In the genomic region with DNA sequence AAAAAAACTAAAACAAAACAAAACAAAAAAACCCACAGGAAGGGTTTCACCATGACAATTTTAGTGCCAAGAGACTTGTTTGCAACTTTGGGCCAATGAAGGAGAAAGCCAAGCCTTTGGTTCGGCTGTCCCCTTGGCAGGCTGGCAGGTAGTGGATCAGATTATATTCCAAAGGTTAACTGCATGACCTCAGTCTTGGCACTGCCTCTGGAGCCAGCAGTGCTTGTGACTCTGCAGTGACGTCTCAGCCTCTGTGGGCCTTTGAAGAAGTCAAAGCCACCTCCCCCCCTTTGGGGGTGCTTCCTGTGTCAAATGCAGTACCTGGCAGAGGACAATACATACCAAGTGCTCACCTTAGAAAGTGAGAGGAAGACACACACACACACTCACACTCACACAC, we compare ENCODE assay signal across 10 mouse cellular contexts. TPM values are rescaled to one million over a fixed set of nuclear protein-coding genes. Genes with fewer than 3 reads are reported as not detected.
A peak's percentile ranks its signal among the peaks of the same experiment; 100 is the strongest.
DNase-seq lines count a peak whose midpoint lies in the region; ATAC-seq and TF ChIP-seq lines count a peak whose summit lies in the region.
"Had no signal": no experiment of that assay in that cellular context is flagged by ENCODE, and none has a peak within 500 bp of the region (broad histone marks: within the 10 kb centered on the region; RNA-seq: fewer than 3 reads in every experiment).

No protein-coding gene starts in this region.

- intact Hi-C loops in heart, adult 2 months (cut with DNase I): loop anchor here (2.0 kb wide), 1 partner anchor 19 kb away; no protein-coding TSS in a partner anchor
- intact Hi-C loops in heart, postnatal 14 days (cut with DNase I): loop anchor here (1.0 kb wide), 1 partner anchor 20 kb away; a partner anchor contains a TSS
- intact Hi-C loops in left cerebral cortex, postnatal 36 days (cut with DNase I): no loop called here

- H3K9ac ChIP-seq in heart, adult 2 months (ENCODE audit: low read depth, low read length): no peak overlapping the region
- no peak overlapping the region for H3K9ac ChIP-seq in heart, embryonic 11.5 days (ENCODE audit: low read depth, low read length)
- H3K9ac ChIP-seq in forebrain, postnatal 0 days: no peak overlapping the region
- H3K9ac ChIP-seq: limb, embryonic 15.5 days had no signal

- no peak for TF ChIP-seq POLR2A in heart, adult 2 months (IDR thresholded peaks at IDR 0.05; ENCODE audit: insufficient read depth, low read depth, low read length)

- peak; percentile 49 to 55 for DNase-seq in heart, adult 2 months
- peak; percentile 75 for DNase-seq in adrenal gland, postnatal 10 days
- DNase-seq in heart, postnatal 14 days: peak; percentile 38 to 52
- DNase-seq in naive thymus-derived CD4-positive, alpha-beta T cell, adult 2 months (ENCODE audit: low read depth): peak; percentile 78
- DNase-seq in left cerebral cortex, postnatal 36 days (ENCODE audit: low spot score in 2 of 2): no peak
- DNase-seq in layer of hippocampus, postnatal 10 days (ENCODE audit: low spot score in 2 of 2): no peak
- no peak for DNase-seq in forebrain, postnatal 0 days
- DNase-seq: retina, postnatal 1 day had no signal

- H3K27ac ChIP-seq in heart, adult 2 months: peak overlapping the region; percentile 9; the same call in 1 of the 2 replicates
- H3K27ac ChIP-seq in heart, embryonic 11.5 days (ENCODE audit: low read depth, low read length): no peak overlapping the region
- H3K27ac ChIP-seq in forebrain, postnatal 0 days (ENCODE audit: low read depth, low read length): no peak overlapping the region
- H3K27ac ChIP-seq: limb, embryonic 15.5 days had no signal

- no peaks in the 10 kb centered on the region for H3K27me3 ChIP-seq in heart, adult 2 months (ENCODE audit: control insufficient read depth, insufficient read depth, low read length)
- no peaks in the 10 kb centered on the region for H3K27me3 ChIP-seq in heart, embryonic 11.5 days (ENCODE audit: control insufficient read depth, insufficient read depth, low read length)
- H3K27me3 ChIP-seq in forebrain, postnatal 0 days (ENCODE audit: insufficient read depth, low read length): no peaks in the 10 kb centered on the region
- H3K27me3 ChIP-seq: limb, embryonic 15.5 days had no signal

- no peak overlapping the region for H3K4me3 ChIP-seq in heart, adult 2 months
- H3K4me3 ChIP-seq in heart, embryonic 11.5 days (ENCODE audit: low read depth, low read length): no peak overlapping the region
- H3K4me3 ChIP-seq in forebrain, postnatal 0 days (ENCODE audit: low read depth, low read length): no peak overlapping the region
- H3K4me3 ChIP-seq: limb, embryonic 15.5 days had no signal

- H3K4me1 ChIP-seq in heart, adult 2 months (ENCODE audit: control insufficient read depth, insufficient read depth, low read length): peaks cover 36% of the 10 kb centered on the region
- H3K4me1 ChIP-seq in heart, embryonic 11.5 days (ENCODE audit: control insufficient read depth, insufficient read depth, low read length): peaks cover 58% of the 10 kb centered on the region
- no peaks in the 10 kb centered on the region for H3K4me1 ChIP-seq in forebrain, postnatal 0 days (ENCODE audit: insufficient read depth)

- WGBS in heart, adult 2 months: 14% methylated on average over 2 of the region's 2 CpGs
- 33% methylated on average over 2 of the region's 2 CpGs for WGBS in heart, embryonic 11.5 days (ENCODE audit: insufficient replicate concordance)
- 43% methylated on average over 2 of the region's 2 CpGs for WGBS in forebrain, postnatal 0 days

- H3K9me3 ChIP-seq in heart, embryonic 11.5 days (replicated peaks; ENCODE audit: control insufficient read depth, low read length): no peaks in the 10 kb centered on the region
- no peaks in the 10 kb centered on the region for H3K9me3 ChIP-seq in forebrain, postnatal 0 days (ENCODE audit: low read length)
- H3K9me3 ChIP-seq: limb, embryonic 15.5 days had no signal

- TF ChIP-seq EP300 in heart, adult 2 months (IDR thresholded peaks at IDR 0.05; ENCODE audit: insufficient read depth, low read depth, low read length): 0 out of 2 replicates have a peak, but pooled peaks have one; percentile 15

- no peaks in the 10 kb centered on the region for H3K36me3 ChIP-seq in heart, adult 2 months (ENCODE audit: control insufficient read depth, insufficient read depth, low read length)
- H3K36me3 ChIP-seq in heart, embryonic 11.5 days (ENCODE audit: control insufficient read depth, insufficient read depth, low read length): no peaks in the 10 kb centered on the region
- no peaks in the 10 kb centered on the region for H3K36me3 ChIP-seq in forebrain, postnatal 0 days (ENCODE audit: insufficient read depth)
- H3K36me3 ChIP-seq: limb, embryonic 15.5 days had no signal

- no peak overlapping the region for H3K4me2 ChIP-seq in heart, embryonic 11.5 days
- H3K4me2 ChIP-seq in forebrain, postnatal 0 days (ENCODE audit: low read depth): no peak overlapping the region
- H3K4me2 ChIP-seq: limb, embryonic 15.5 days had no signal

- TF ChIP-seq CTCF in heart, adult 2 months (IDR thresholded peaks at IDR 0.05): no peak
- no peak for TF ChIP-seq CTCF in forebrain, postnatal 0 days (IDR thresholded peaks at IDR 0.05; ENCODE audit: low read depth)

- no peaks in the 10 kb centered on the region for H3K79me2 ChIP-seq in heart, adult 2 months (replicated peaks; ENCODE audit: control insufficient read depth, insufficient read depth, low read length)

- no peak for ATAC-seq in heart, embryonic 11.5 days (replicated peaks; ENCODE audit: insufficient number of reproducible peaks, low FRiP score, low TSS enrichment)
- no peak for ATAC-seq in forebrain, postnatal 0 days

RNA-seq across cellular contexts. Expression of a gene that starts 20.6 kb away (rescaled TPM):
- total RNA-seq in heart, adult 2 months (2021): 10 to 100 TPM; 78.0 to 80.2 TPM
- polyA plus RNA-seq in heart, adult 2 months (2012; rRNA removed): 11.2 and 27.6 TPM in 2 replicates
- polyA plus RNA-seq in heart, embryonic 11.5 days (2014; fragmentation: Nextera tagmentation; extraction: Ambion mirVana): 19.8 and 22.2 TPM in 2 replicates
- 10 to 100 TPM; 49.0 to 67.2 TPM for total RNA-seq in adrenal gland, postnatal 10 days (2021)
- 10 to 100 TPM; 83.6 to 87.4 TPM for total RNA-seq in heart, postnatal 14 days (2021)
- 100 to 1,000 TPM; 122 to 152 TPM for total RNA-seq in left cerebral cortex, postnatal 36 days (2021)
- 10 to 100 TPM; 79.1 to 79.4 TPM for total RNA-seq in layer of hippocampus, postnatal 10 days (2021)
- total RNA-seq in forebrain, postnatal 0 days (2014; rRNA removed): 33.5 and 43.1 TPM in 2 replicates
- 7.0 and 10.5 TPM in 2 replicates for polyA plus RNA-seq in forebrain, postnatal 0 days (2015; fragmentation: Nextera tagmentation; extraction: Ambion mirVana)

Comparison
In these comparisons a context has a peak if more than half of its experiments do, and no peak if none do; other contexts are left out.
1. DNase-seq: peak in heart, adult 2 months (2 of 2), adrenal gland, postnatal 10 days (single experiment), heart, postnatal 14 days (2 of 2) and naive thymus-derived CD4-positive, alpha-beta T cell, adult 2 months (single experiment); none in left cerebral cortex, postnatal 36 days (0 of 2), layer of hippocampus, postnatal 10 days (0 of 2) and forebrain, postnatal 0 days (single experiment).